Mouse (Mus musculus): ENCODE measurements at regions not wholly inside any gene's neighbourhood (a gene's known extent, or its start where the extent isn't known, plus 50 kb on each side); places are given as distances from the start of the nearest gene placed in this dataset.

DNA sequence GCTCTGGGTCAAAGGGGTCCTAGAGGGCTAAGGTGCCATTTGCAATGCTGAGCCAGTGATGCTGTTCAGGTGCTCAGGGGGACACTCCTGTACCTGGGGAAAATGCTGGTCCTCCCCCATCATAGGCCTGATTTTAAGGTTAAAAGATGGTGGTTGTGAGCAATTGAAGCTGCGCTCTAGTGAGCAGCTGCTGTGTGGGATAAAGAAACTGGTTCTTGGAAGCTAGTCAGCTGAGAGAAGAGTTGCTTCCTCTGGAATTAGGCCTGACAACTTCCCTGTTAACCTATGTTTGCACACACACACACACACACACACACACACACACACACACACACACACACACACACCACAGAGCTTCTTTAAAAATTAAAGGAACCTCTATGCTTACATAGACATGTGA lies 428.9 kb upstream of the Gm11042 start:
- no peaks in the 10 kb centered on the region for H3K4me1 ChIP-seq (ENCODE audit: control insufficient read depth, insufficient read depth, low read length)
- no peak overlapping the region for H3K4me3 ChIP-seq (replicated peaks; ENCODE audit: insufficient read depth, low read depth, low read length)
- DNase-seq = no peak
- no peak for TF ChIP-seq CTCF (IDR thresholded peaks at IDR 0.05; ENCODE audit: borderline replicate concordance, insufficient read depth, low read depth, low read length)
- no peaks in the 10 kb centered on the region for H3K27me3 ChIP-seq (ENCODE audit: control insufficient read depth, insufficient read depth, low read length)
- no peak overlapping the region for H3K27ac ChIP-seq (ENCODE audit: insufficient read depth, low read length)
- 85% methylated on average over 1 of the region's 1 CpGs for WGBS

DNA sequence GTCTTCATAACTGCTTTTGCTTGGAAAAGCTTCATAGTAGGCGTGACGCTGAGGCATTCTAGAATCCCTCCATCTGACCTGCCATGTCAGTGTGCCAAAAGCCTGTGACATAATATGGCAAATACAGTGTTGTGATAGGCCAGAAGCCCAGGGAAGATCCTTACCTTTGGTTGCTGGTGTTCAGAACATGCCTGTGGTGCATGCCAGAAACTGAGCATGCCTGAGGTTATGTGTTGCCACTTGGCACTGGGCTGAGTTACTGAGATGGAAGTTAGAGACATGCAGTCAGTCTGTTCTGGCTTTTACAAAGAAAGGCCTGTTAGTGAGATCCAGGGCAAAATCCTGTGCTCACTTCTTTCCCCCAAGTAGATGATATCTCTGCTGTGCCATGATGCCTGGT lies 412.7 kb upstream of the Gm11042 start:
- no peaks in the 10 kb centered on the region for H3K4me1 ChIP-seq (ENCODE audit: control insufficient read depth, insufficient read depth, low read length)
- no peaks in the 10 kb centered on the region for H3K27me3 ChIP-seq (ENCODE audit: control insufficient read depth, insufficient read depth, low read length)
- DNase-seq = no peak
- 82% methylated on average over 2 of the region's 2 CpGs for WGBS
- TF ChIP-seq CTCF (IDR thresholded peaks at IDR 0.05; ENCODE audit: borderline replicate concordance, insufficient read depth, low read depth, low read length) (no peak), POLR2A (IDR thresholded peaks at IDR 0.05; ENCODE audit: borderline replicate concordance, insufficient read depth, low read length) (no peak)
- no peak overlapping the region for H3K27ac ChIP-seq (ENCODE audit: insufficient read depth, low read length)
- H3K4me3 ChIP-seq (replicated peaks; ENCODE audit: insufficient read depth, low read depth, low read length) = no peak overlapping the region

GRCm38 (mm10) chr12:74679149-74679548 lies 363.0 kb upstream of the Gm11042 start:
- H3K4me1 ChIP-seq (ENCODE audit: control insufficient read depth, insufficient read depth, low read length) = no peaks in the 10 kb centered on the region
- no peak for DNase-seq
- no peaks in the 10 kb centered on the region for H3K27me3 ChIP-seq (ENCODE audit: control insufficient read depth, insufficient read depth, low read length)
- 39% methylated on average over 3 of the region's 3 CpGs for WGBS
- H3K4me3 ChIP-seq (replicated peaks; ENCODE audit: insufficient read depth, low read depth, low read length) = no peak overlapping the region
- TF ChIP-seq CTCF (IDR thresholded peaks at IDR 0.05; ENCODE audit: borderline replicate concordance, insufficient read depth, low read depth, low read length) (no peak), POLR2A (IDR thresholded peaks at IDR 0.05; ENCODE audit: borderline replicate concordance, insufficient read depth, low read length) (no peak)
- H3K27ac ChIP-seq (ENCODE audit: insufficient read depth, low read length) = no peak overlapping the region

GRCm38 (mm10) chr12:74677835-74678234 lies 361.6 kb upstream of the Gm11042 start:
- H3K27me3 ChIP-seq (ENCODE audit: control insufficient read depth, insufficient read depth, low read length) = no peaks in the 10 kb centered on the region
- DNase-seq = no peak
- TF ChIP-seq POLR2A (IDR thresholded peaks at IDR 0.05; ENCODE audit: borderline replicate concordance, insufficient read depth, low read length) (no peak), CTCF (IDR thresholded peaks at IDR 0.05; ENCODE audit: borderline replicate concordance, insufficient read depth, low read depth, low read length) (no peak)
- WGBS = 82% methylated on average over 2 of the region's 2 CpGs
- no peak overlapping the region for H3K4me3 ChIP-seq (replicated peaks; ENCODE audit: insufficient read depth, low read depth, low read length)
- no peaks in the 10 kb centered on the region for H3K4me1 ChIP-seq (ENCODE audit: control insufficient read depth, insufficient read depth, low read length)
- no peak overlapping the region for H3K27ac ChIP-seq (ENCODE audit: insufficient read depth, low read length)

DNA sequence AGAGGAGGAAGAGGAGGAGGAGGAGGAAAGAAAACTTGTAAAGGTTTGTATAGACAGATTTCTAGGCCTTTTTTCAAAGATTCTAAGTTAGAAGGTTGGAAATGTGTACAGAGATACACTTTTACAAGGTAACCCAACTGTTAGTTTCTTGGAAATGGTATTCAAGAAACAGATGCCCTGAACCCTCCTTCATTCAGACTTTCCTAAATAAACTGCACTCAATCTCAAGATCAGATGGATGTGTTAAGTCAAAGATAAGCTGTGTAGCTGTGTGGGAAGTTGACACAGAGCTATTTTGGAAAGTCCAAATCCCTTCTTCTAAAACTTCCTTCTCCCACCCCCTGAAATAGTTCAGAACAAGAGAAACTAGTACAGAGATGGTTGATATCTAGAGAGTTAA lies 342.2 kb upstream of the Gm11042 start:
- no peak for DNase-seq
- no peak overlapping the region for H3K4me3 ChIP-seq (replicated peaks; ENCODE audit: insufficient read depth, low read depth, low read length)
- H3K27me3 ChIP-seq (ENCODE audit: control insufficient read depth, insufficient read depth, low read length) = no peaks in the 10 kb centered on the region
- H3K4me1 ChIP-seq (ENCODE audit: control insufficient read depth, insufficient read depth, low read length) = no peaks in the 10 kb centered on the region
- H3K27ac ChIP-seq (ENCODE audit: insufficient read depth, low read length) = no peak overlapping the region
- TF ChIP-seq POLR2A (IDR thresholded peaks at IDR 0.05; ENCODE audit: borderline replicate concordance, insufficient read depth, low read length) (no peak), CTCF (IDR thresholded peaks at IDR 0.05; ENCODE audit: borderline replicate concordance, insufficient read depth, low read depth, low read length) (no peak)

GRCm38 (mm10) chr12:74657036-74657648 lies 340.9 kb upstream of the Gm11042 start:
- Histone ChIP-seq H3K4me3 (replicated peaks; ENCODE audit: insufficient read depth, low read depth, low read length) (no peak overlapping the region), H3K4me1 (ENCODE audit: control insufficient read depth, insufficient read depth, low read length) (no peaks in the 10 kb centered on the region), H3K27ac (ENCODE audit: insufficient read depth, low read length) (no peak overlapping the region), H3K27me3 (ENCODE audit: control insufficient read depth, insufficient read depth, low read length) (no peaks in the 10 kb centered on the region)
- WGBS = 67% methylated on average over 2 of the region's 2 CpGs
- TF ChIP-seq POLR2A (IDR thresholded peaks at IDR 0.05; ENCODE audit: borderline replicate concordance, insufficient read depth, low read length) (no peak), CTCF (IDR thresholded peaks at IDR 0.05; ENCODE audit: borderline replicate concordance, insufficient read depth, low read depth, low read length) (no peak)
- DNase-seq = no peak

DNA sequence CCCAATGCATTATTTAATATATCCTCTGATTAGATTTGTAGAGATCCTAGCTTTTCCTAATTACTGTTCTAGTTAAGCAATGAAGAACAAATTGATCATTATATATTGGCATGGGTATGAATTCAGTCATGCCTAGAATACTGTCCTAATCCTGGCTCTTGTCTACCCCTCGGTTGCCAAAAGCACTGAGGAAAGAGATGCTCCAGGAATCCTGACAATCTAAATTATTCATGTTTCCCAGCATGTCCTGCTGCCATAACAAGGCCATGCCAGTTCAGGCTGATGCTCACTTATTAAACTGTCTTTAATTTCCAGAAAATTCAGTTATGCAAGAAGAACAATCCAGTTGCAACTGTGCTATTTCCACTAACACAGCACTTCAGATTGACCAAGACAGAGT lies 335.1 kb upstream of the Gm11042 start:
- H3K27ac ChIP-seq (ENCODE audit: insufficient read depth, low read length) = no peak overlapping the region
- H3K4me3 ChIP-seq (replicated peaks; ENCODE audit: insufficient read depth, low read depth, low read length) = no peak overlapping the region
- no peak for TF ChIP-seq CTCF (IDR thresholded peaks at IDR 0.05; ENCODE audit: borderline replicate concordance, insufficient read depth, low read depth, low read length)
- TF ChIP-seq POLR2A (IDR thresholded peaks at IDR 0.05; ENCODE audit: borderline replicate concordance, insufficient read depth, low read length) = no peak
- WGBS = 17% methylated on average over 1 of the region's 1 CpGs
- H3K4me1 ChIP-seq (ENCODE audit: control insufficient read depth, insufficient read depth, low read length) = no peaks in the 10 kb centered on the region
- no peaks in the 10 kb centered on the region for H3K27me3 ChIP-seq (ENCODE audit: control insufficient read depth, insufficient read depth, low read length)
- no peak for DNase-seq

- no peak for TF ChIP-seq CTCF (IDR thresholded peaks at IDR 0.05; ENCODE audit: borderline replicate concordance, insufficient read depth, low read depth, low read length)
- TF ChIP-seq POLR2A (IDR thresholded peaks at IDR 0.05; ENCODE audit: borderline replicate concordance, insufficient read depth, low read length) = no peak
- DNase-seq = no peak
- 85% methylated on average over 2 of the region's 2 CpGs for WGBS
Measured at GRCm38 (mm10) chr12:74632827-74633226, 316.6 kb upstream of the Gm11042 start.

More at GRCm38 (mm10) chr12:74632827-74633226, 316.6 kb upstream of the Gm11042 start:
- no peaks in the 10 kb centered on the region for H3K27me3 ChIP-seq (ENCODE audit: control insufficient read depth, insufficient read depth, low read length)
- H3K4me3 ChIP-seq (replicated peaks; ENCODE audit: insufficient read depth, low read depth, low read length) = no peak overlapping the region
- H3K4me1 ChIP-seq (ENCODE audit: control insufficient read depth, insufficient read depth, low read length) = no peaks in the 10 kb centered on the region
- no peak overlapping the region for H3K27ac ChIP-seq (ENCODE audit: insufficient read depth, low read length)
